Mouse (Mus musculus): ENCODE measurements around the gene Gm10197. TPM values are rescaled to one million over a fixed set of nuclear protein-coding genes. Genes with fewer than 3 reads are reported as not detected.
A peak's percentile ranks its signal among the peaks of the same experiment; 100 is the strongest.

Gene Gm10197
- polyA plus RNA-seq (2016; fragmentation: Nextera tagmentation; extraction: Ambion mirVana) = 1.7 TPM in 1 of 2 replicates, not detected in the other

DNA sequence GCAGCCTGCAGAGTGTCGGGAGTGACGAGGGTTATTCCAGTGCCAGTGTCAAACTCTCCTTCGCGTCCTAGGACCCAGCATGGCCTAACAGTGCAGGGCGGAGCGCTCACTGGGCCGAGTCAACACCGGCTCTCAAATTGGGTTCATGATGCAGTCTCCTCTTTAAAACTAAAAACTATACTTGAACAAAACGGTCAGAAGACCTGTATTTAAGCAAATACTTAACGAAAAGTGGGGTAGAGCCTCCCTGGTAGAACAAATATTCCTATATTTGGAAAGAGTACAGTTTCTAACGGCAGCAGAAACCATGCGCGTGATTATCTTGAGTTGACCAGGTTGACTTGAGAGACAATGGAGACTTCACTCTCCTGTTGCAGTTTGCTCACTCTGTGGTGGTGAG lies at the start of gene Gm10197:
TSS of gene Gm10197 (minus strand) at position 101 of the 400 bp plus-strand sequence.
- Histone ChIP-seq H3K4me2 (no peak within 1 kb of the TSS), H3K9ac (no peak within 1 kb of the TSS), H3K27ac (no peak within 1 kb of the TSS), H3K4me3 (replicated peaks) (no peak within 1 kb of the TSS), H3K36me3 (replicated peaks) (peaks cover 39% of the 10 kb centered on the region), H3K27me3 (no peaks in the 10 kb centered on the region), H3K9me3 (no peaks in the 10 kb centered on the region), H3K4me1 (no peaks in the 10 kb centered on the region; the same call in 1 of the 2 replicates)
- ATAC-seq (ENCODE audit: low FRiP score) = no peak
- WGBS = 93% methylated on average over 13 of the region's 13 CpGs

DNA sequence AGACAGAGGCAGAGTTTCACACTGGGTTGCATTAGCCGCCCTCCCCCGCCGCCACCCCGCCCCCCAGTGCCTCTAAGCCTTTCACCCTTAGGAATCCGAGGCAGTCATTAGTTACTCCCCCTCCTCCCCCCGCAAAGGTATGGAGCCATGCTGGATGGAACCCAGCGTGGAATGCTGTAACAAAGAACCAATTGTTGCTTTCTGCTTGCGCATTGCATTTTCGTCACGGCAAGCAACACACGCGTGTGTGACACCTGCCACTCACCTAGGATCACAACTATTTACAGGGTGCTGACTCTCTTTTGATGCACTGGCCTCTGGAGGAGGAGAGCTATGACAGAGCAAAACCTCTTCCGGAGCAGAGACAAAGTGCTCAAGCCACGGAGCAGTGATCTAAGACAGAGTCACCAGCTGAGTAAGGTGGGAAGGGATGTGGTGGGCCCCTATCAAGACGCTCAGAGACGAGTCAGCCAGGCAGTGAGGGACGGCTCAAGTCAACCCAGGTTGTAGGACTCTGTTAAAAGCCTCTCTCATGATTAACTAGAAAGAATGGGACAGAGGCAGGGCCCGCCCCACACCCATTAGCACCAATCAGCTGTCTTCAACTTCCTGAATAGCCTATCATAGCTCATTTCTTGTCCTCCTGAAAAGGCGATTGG lies 49.5 kb upstream of the Gm10197 start:
- H3K4me1 ChIP-seq = peaks cover 9% of the 10 kb centered on the region
- peak overlapping the region; percentile 79 for H3K27ac ChIP-seq
- H3K9me3 ChIP-seq = no peaks in the 10 kb centered on the region
- peak; percentile 95 for ATAC-seq (ENCODE audit: low FRiP score)
- H3K4me2 ChIP-seq = peak overlapping the region; percentile 67
- H3K4me3 ChIP-seq (replicated peaks) = peak overlapping the region; percentile 46
- H3K27me3 ChIP-seq = 0 out of 2 replicates have a peak, but pooled peaks cover 11% of the 10 kb centered on the region
- WGBS = under 1% methylated on average over 19 of the region's 19 CpGs
- no peaks in the 10 kb centered on the region for H3K36me3 ChIP-seq (replicated peaks)
- peak overlapping the region; percentile 43 for H3K9ac ChIP-seq

DNA sequence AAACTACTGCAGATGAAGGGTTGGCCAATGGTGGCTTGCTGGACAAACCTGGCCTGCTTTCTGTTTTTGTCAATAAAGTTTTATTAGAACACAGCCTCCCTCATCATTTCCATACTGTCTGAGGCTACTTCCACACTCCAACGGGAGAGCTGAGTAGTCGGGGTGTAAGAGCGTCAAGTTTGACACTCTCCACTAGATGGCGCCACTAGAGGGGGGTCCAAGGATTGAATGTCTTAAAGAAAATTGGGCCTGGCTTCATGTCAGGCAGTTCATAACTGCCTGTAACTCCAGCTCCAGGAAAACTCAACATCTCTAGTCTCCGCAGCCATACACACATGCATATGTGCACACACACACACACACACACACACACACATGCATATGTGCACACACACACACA lies 48.3 kb upstream of the Gm10197 start:
- Histone ChIP-seq H3K4me3 (replicated peaks) (no peak overlapping the region), H3K9me3 (no peaks in the 10 kb centered on the region), H3K36me3 (replicated peaks) (no peaks in the 10 kb centered on the region), H3K27ac (no peak overlapping the region), H3K4me2 (no peak overlapping the region), H3K9ac (no peak overlapping the region), H3K27me3 (0 out of 2 replicates have a peak, but pooled peaks cover 11% of the 10 kb centered on the region), H3K4me1 (peaks cover 9% of the 10 kb centered on the region)
- 51% methylated on average over 5 of the region's 5 CpGs for WGBS
- ATAC-seq (ENCODE audit: low FRiP score) = no peak

DNA sequence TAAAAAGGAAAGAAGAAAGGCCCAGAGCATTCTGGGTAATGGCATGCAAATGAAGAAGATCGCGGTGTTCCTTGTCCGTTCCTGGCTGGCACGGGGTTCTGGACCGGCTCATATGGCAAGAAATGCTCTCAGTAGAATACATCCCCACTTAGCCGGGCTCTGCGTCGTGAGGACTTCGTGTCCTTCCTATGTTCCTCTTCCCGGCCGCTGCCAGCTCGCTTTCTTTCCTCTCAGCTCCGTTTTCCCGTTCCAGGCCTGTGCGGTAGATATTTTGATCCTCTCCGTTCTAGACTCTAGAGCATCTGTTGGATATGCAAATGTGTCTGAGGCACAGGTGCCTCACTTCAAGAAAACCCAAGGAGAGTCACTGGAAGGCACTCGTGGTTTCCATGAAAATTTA lies 43.6 kb upstream of the Gm10197 start:
- Histone ChIP-seq H3K4me1 (peaks cover 19% of the 10 kb centered on the region), H3K27me3 (no peaks in the 10 kb centered on the region), H3K27ac (no peak overlapping the region), H3K4me3 (replicated peaks) (no peak overlapping the region), H3K9me3 (no peaks in the 10 kb centered on the region), H3K9ac (no peak overlapping the region), H3K36me3 (replicated peaks) (no peaks in the 10 kb centered on the region), H3K4me2 (no peak overlapping the region)
- 90% methylated on average over 17 of the region's 17 CpGs for WGBS
- no peak for ATAC-seq (ENCODE audit: low FRiP score)

DNA sequence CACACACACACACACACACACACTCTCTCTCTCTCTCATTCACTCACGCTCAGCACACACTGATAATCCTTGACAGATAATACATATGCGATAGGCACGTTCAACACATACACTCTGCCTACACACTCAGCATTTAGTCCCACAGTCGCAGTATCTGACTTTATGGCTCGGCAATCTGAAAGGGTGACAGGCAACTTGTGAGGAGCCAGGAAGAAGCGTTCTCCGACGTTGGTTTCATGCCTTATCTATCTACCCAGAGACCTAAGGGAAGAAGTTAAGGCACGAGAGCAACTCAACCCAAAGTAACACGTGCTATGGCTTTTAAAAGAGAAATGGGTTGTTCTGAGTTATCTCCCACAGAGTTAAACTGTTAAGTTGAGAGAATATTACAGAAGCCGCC lies 43.1 kb upstream of the Gm10197 start:
- ATAC-seq (ENCODE audit: low FRiP score) = no peak

DNA sequence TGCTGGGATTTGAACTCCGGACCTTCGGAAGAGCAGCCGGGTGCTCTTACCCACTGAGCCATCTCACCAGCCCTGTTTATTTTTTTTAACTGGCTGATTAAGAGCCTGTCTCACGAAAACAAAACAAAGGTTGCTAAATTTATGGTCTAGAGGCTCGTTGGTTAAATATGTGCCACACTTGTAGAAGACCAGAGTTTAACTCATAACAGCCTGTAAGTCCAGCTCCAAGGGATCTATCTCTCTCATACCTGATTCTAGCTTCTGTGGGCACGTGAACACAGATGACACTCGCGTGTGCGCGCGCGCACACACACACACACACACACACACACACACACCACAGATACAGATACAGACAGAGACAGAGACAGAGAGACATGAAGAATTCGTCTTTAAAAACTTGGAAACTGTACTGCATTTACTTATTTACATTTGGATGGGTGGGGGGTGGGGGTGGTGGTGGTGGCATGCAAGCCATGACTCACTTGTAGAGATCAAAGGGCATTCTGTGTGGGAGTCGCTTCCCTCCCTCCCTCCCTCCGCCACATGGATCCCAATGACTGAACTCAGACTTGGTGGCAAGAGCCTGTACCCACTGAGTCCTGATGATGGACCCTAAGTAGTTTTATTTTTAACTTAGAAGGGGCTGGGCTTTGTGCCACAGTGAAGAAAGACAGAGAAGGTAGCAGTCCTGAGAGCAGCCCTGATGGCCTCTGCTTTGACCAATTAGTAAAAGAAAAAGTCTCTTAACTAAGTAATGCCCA lies 42.2 kb upstream of the Gm10197 start:
- H3K27me3 ChIP-seq = no peaks in the 10 kb centered on the region
- ATAC-seq (ENCODE audit: low FRiP score) = no peak
- no peaks in the 10 kb centered on the region for H3K36me3 ChIP-seq (replicated peaks)
- H3K4me1 ChIP-seq = peaks cover 22% of the 10 kb centered on the region
- 89% methylated on average over 15 of the region's 15 CpGs for WGBS
- no peak overlapping the region for H3K4me2 ChIP-seq
- H3K4me3 ChIP-seq (replicated peaks) = no peak overlapping the region
- H3K9ac ChIP-seq = no peak overlapping the region
- H3K9me3 ChIP-seq = no peaks in the 10 kb centered on the region
- H3K27ac ChIP-seq = no peak overlapping the region

More for the DNA sequence above, 43.1 kb upstream of the Gm10197 start:
- Histone ChIP-seq H3K9me3 (no peaks in the 10 kb centered on the region), H3K36me3 (replicated peaks) (no peaks in the 10 kb centered on the region), H3K4me3 (replicated peaks) (no peak overlapping the region), H3K27ac (no peak overlapping the region), H3K27me3 (no peaks in the 10 kb centered on the region), H3K4me2 (no peak overlapping the region), H3K4me1 (peaks cover 22% of the 10 kb centered on the region), H3K9ac (no peak overlapping the region)
- WGBS = 93% methylated on average over 11 of the region's 11 CpGs

DNA sequence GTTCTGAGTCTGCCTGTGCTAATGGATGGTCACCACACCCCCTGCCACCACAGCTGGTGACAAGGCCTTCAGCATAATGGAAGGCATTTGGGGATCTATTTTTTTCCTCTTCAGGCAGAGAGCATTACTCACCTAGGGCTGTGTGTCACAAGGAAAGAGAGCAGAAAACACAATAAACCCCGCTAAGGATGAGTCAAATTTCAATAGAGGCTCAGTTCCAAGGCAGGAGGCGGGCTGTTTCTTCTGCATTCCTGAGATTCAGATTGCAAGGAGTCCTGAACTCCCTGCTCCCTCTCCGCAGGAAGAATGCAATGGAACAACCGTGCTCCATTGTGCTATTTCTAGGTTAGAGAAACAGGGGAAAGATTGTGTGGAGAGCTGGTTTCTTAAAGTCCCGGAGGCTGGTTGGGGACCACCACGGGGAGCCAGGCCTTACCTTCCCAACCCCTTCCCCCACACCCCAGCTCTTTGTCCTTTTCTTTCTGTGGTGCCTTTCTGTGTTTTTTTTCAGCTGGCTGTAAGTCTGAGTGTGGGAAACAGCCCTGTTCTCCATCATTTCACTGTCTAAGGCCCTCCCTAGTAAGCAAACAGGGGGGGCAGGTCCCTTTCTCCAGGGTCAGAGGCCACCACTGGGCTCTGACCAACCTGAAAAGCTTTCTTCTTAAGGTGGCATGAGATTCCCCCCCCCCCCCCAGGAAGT lies 40.7 kb upstream of the Gm10197 start:
- no peak for ATAC-seq (ENCODE audit: low FRiP score)
- Histone ChIP-seq H3K4me3 (replicated peaks) (no peak overlapping the region), H3K9ac (no peak overlapping the region), H3K36me3 (replicated peaks) (no peaks in the 10 kb centered on the region), H3K27ac (peak overlapping the region; percentile 66; the same call in 1 of the 2 replicates), H3K27me3 (no peaks in the 10 kb centered on the region), H3K4me2 (no peak overlapping the region), H3K9me3 (no peaks in the 10 kb centered on the region), H3K4me1 (peaks cover 22% of the 10 kb centered on the region)
- 6% methylated on average over 6 of the region's 6 CpGs for WGBS

DNA sequence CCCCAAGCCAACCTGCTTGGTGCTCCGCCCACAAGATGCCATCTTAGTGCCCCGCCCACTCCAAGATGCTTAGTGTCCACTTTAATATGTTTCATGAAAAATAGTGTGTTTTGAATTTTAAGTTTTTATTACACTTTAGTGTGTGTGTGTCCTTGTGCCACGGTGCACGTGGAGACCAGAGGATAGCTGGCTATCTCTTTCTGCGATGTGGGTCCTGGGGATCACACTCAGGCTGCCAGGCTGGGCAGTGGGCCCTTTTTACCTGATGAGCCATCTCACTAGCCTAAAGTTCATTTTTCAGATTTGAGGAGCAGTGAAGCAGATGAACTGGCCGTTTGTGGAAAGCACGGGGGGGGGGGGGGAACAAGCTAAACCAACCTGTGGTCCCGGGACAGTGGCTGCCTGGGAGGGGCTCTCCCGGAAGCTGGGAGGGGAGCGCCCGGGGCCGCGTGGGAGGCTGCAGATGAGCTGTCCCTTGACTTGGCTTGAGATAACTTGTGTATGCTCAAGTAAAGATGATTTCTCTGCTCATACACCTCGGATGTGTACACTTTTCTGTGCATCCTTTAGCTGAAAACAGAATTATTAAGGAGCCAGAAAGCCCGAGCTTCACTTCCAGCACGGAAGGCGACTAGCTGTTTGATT lies 38.2 kb upstream of the Gm10197 start:
- Histone ChIP-seq H3K9ac (no peak overlapping the region), H3K9me3 (0 out of 2 replicates have a peak, but pooled peaks cover 2% of the 10 kb centered on the region), H3K4me2 (no peak overlapping the region), H3K36me3 (replicated peaks) (no peaks in the 10 kb centered on the region), H3K27ac (no peak overlapping the region), H3K4me1 (peaks cover 22% of the 10 kb centered on the region), H3K4me3 (replicated peaks) (no peak overlapping the region), H3K27me3 (no peaks in the 10 kb centered on the region)
- 70% methylated on average over 17 of the region's 17 CpGs for WGBS
- ATAC-seq (ENCODE audit: low FRiP score) = no peak

DNA sequence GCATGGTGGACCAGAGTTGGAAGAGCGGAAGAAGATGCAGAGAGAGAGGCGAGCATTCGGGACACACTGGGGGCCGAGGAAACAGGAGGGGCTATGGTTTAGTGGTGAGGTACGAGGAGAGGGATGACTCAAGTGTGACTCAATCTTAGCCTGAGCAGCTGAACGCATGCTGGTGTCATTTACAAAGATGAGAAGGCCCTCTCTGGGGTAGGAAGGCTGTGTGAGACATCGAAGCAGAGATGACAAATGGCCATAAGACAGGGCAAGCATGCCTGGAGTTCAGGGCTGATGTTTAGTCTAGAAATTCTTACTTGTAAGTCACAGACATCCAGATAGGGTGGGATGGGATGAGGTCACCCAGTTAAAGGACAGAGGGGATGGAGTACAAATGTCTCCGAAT lies 36.8 kb upstream of the Gm10197 start:
- Histone ChIP-seq H3K9ac (no peak overlapping the region), H3K9me3 (0 out of 2 replicates have a peak, but pooled peaks cover 2% of the 10 kb centered on the region), H3K4me2 (no peak overlapping the region), H3K36me3 (replicated peaks) (no peaks in the 10 kb centered on the region), H3K4me3 (replicated peaks) (no peak overlapping the region), H3K27ac (no peak overlapping the region), H3K27me3 (no peaks in the 10 kb centered on the region), H3K4me1 (peaks cover 22% of the 10 kb centered on the region)
- 92% methylated on average over 8 of the region's 8 CpGs for WGBS
- no peak for ATAC-seq (ENCODE audit: low FRiP score)

DNA sequence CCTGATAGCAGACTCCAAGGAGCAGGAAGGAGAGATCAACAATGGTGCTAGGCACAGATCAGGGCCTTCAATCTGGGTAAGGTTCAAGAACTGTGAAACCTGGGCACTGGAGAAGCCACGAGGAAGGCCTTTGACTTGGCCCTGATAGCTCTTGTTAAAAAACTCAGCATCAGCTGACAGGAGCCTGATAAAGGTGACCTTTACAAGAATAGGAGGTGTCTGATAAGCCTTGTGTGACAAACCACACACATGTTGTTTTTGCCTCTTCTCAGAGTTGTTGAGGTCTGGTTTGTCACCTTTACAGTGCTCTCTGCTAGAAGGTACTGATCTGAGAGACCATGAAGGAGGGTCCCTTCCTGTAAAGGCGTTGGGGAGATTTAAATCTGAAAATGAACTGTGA lies 35.8 kb upstream of the Gm10197 start:
- no peak overlapping the region for H3K27ac ChIP-seq
- H3K9me3 ChIP-seq = 0 out of 2 replicates have a peak, but pooled peaks cover 2% of the 10 kb centered on the region
- peaks cover 19% of the 10 kb centered on the region for H3K4me1 ChIP-seq
- H3K4me2 ChIP-seq = no peak overlapping the region
- no peaks in the 10 kb centered on the region for H3K36me3 ChIP-seq (replicated peaks)
- H3K9ac ChIP-seq = no peak overlapping the region
- H3K27me3 ChIP-seq = no peaks in the 10 kb centered on the region
- WGBS = 88% methylated on average over 2 of the region's 2 CpGs
- ATAC-seq (ENCODE audit: low FRiP score) = no peak
- H3K4me3 ChIP-seq (replicated peaks) = no peak overlapping the region

DNA sequence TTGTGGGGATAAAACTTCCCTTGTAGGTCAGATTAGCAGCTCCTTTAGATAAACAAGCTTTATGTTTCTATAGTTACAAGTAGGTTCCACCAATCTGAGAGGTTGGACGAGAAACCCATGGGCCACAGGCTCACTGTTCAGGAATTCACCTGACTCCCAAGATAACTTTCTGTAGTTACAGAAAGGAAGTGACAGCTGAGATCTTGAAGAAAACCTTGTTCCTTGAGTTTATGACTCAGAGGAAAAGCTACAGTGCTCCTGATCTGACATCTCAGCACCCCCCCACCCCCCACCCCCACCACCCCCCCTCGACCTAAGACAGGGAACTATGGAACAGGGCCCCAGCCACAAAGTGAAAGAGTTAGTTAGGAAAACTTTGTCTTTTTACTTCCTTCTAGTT lies 34.2 kb upstream of the Gm10197 start:
- Histone ChIP-seq H3K27me3 (no peaks in the 10 kb centered on the region), H3K4me3 (replicated peaks) (no peak overlapping the region), H3K9me3 (0 out of 2 replicates have a peak, but pooled peaks cover 2% of the 10 kb centered on the region), H3K9ac (no peak overlapping the region), H3K27ac (no peak overlapping the region), H3K36me3 (replicated peaks) (no peaks in the 10 kb centered on the region), H3K4me1 (peaks cover 6% of the 10 kb centered on the region; the same call in 1 of the 2 replicates), H3K4me2 (no peak overlapping the region)
- ATAC-seq (ENCODE audit: low FRiP score) = no peak
- WGBS = 64% methylated on average over 2 of the region's 2 CpGs
